26 mouse cellular contexts compared by ENCODE assay signal in genomic region chr15:91103305-91103704, GRCm38 (mm10).
"Had no signal": no experiment of that assay in that cellular context is flagged by ENCODE, and none has a peak within 500 bp of the region (broad histone marks: within the 10 kb centered on the region; RNA-seq: fewer than 3 reads in every experiment).

No protein-coding gene starts in this region.

- H3K27me3 ChIP-seq: heart, embryonic 13.5 days; heart, embryonic 15.5 days; hindbrain, embryonic 13.5 days; hindbrain, embryonic 15.5 days; kidney, embryonic 15.5 days; limb, embryonic 13.5 days; limb, embryonic 15.5 days; liver, embryonic 13.5 days; liver, embryonic 15.5 days had no signal

- H3K9me3 ChIP-seq: heart, embryonic 10.5 days; heart, embryonic 13.5 days; heart, embryonic 15.5 days; hindbrain, embryonic 13.5 days; hindbrain, embryonic 15.5 days; kidney, embryonic 15.5 days; limb, embryonic 13.5 days; limb, embryonic 15.5 days; liver, embryonic 13.5 days; liver, embryonic 15.5 days had no signal

- DNase-seq: gastrocnemius, postnatal 14 days; gastrocnemius, postnatal 36 days; heart, adult 18-20 months; heart, postnatal 14 days; heart, postnatal 36 days; kidney, adult 11 months; kidney, adult 2 months; kidney, adult 9 months; kidney, postnatal 14 days; kidney, postnatal 36 days; layer of hippocampus, adult 9-11 months; layer of hippocampus, postnatal 36 days; left cerebral cortex, postnatal 4 days; liver, embryonic 13.5 days had no signal

- H3K4me1 ChIP-seq: hindbrain, embryonic 15.5 days; kidney, embryonic 15.5 days; limb, embryonic 13.5 days; limb, embryonic 15.5 days; liver, embryonic 13.5 days; liver, embryonic 15.5 days had no signal

- H3K36me3 ChIP-seq: heart, embryonic 10.5 days; heart, embryonic 13.5 days; heart, embryonic 15.5 days; hindbrain, embryonic 13.5 days; hindbrain, embryonic 15.5 days; kidney, embryonic 15.5 days; limb, embryonic 13.5 days; limb, embryonic 15.5 days; liver, embryonic 13.5 days; liver, embryonic 15.5 days had no signal

- H3K4me3 ChIP-seq: heart, embryonic 10.5 days; heart, embryonic 13.5 days; heart, embryonic 15.5 days; hindbrain, embryonic 13.5 days; hindbrain, embryonic 15.5 days; kidney, embryonic 15.5 days; limb, embryonic 13.5 days; limb, embryonic 15.5 days; liver, embryonic 13.5 days; liver, embryonic 15.5 days had no signal

- ATAC-seq: hindbrain, postnatal 0 days; intestine, embryonic 16.5 days had no signal

- H3K27ac ChIP-seq: heart, embryonic 10.5 days; heart, embryonic 13.5 days; heart, embryonic 15.5 days; hindbrain, embryonic 13.5 days; hindbrain, embryonic 15.5 days; hindbrain, postnatal 0 days; kidney, embryonic 15.5 days; kidney, postnatal 0 days; limb, embryonic 13.5 days; limb, embryonic 15.5 days; liver, embryonic 13.5 days; liver, embryonic 15.5 days had no signal

- H3K4me2 ChIP-seq: heart, embryonic 13.5 days; heart, embryonic 15.5 days; hindbrain, embryonic 13.5 days; hindbrain, embryonic 15.5 days; kidney, embryonic 15.5 days; limb, embryonic 13.5 days; limb, embryonic 15.5 days; liver, embryonic 13.5 days; liver, embryonic 15.5 days had no signal

- H3K9ac ChIP-seq: heart, embryonic 13.5 days; heart, embryonic 15.5 days; hindbrain, embryonic 13.5 days; hindbrain, embryonic 15.5 days; kidney, embryonic 15.5 days; limb, embryonic 13.5 days; limb, embryonic 15.5 days; liver, embryonic 13.5 days; liver, embryonic 15.5 days had no signal
